Mouse (Mus musculus): ENCODE results near the gene Ankrd63.
"Not testable (repeated sequence)": the region's sequence is repeated elsewhere in the genome, so short reads cannot be mapped to it uniquely, and the experiment has no call there.

Gene Ankrd63

DNA sequence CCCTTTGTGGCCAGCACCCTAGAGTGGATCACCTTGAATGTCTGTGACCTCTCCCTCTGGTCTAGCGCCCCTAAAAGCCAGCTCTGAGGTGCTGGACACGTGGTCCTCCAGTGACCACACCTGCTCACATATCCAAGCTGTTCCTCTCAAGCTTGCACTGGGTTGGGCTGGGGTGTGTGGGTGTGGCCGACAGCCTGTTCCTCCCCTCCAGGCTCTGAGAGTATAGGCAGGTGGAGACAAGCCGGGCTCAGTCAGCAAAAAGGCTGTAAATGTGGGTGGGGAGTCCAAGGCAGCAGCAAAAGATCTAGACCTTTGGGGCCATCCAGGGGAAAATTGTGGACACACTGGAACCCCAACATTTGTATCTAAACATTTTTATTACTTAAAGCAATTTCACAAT, 45.3 kb downstream of the Ankrd63 start:
- no peak for DNase-seq

DNA sequence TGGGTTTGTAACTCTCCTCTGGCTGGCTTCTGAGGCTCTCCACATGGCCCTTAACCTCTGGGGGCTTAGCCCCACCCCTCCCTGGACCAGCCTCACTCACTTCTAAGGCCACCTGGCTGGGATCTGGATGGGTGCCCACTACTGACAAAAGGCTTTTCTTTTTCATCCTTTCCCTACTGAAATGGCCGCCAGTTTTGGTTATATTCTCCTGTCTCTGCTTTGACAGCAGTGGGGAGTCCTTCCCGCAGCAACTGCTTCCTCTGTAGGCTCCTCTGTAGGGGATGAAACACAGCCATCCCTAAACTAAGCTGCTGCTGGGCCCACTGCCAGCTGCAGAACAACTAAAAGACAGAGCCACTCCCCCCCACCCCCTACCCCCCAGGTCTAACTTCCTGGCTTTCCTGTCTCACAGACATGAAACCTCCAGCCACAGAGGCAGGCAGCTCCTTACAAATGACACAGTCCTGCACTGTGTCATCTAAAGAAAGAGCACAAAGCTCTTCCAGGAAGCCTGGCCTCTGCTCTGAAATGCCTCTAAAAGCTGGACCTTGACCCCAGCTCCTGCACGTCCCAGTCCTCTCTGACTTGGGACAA, 47.0 kb downstream of the Ankrd63 start:
- no peak for DNase-seq

DNA sequence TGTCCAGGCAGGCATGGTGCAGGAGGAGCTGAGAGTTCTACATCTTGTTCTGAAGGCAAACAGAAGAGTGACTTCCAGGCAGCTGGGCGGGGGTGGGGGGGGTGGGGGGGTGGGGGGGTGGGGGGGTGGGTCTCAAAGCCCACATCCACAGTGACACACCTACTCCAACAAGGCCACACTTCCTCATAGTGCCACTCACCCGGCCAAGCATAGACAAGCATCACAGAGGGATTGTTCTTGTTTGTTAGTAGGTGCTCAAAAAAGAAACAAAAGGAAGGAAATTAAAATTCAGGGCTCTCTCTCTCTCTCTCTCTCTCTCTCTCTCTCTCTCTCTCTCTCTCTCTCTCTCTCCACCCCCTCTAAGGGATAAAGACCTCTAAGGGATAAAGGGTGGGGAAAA, 53.1 kb downstream of the Ankrd63 start:
- DNase-seq: not testable (repeated sequence)
